Mouse (Mus musculus): ENCODE measurements around the gene Prkaa1. TPM values are rescaled to one million over a fixed set of nuclear protein-coding genes. Genes with fewer than 3 reads are reported as not detected.

Prkaa1 gene
- polyA plus RNA-seq (2017; shearing (Covaris generic)), result 10 to 100 TPM; 28.2 to 37.4 TPM

DNA sequence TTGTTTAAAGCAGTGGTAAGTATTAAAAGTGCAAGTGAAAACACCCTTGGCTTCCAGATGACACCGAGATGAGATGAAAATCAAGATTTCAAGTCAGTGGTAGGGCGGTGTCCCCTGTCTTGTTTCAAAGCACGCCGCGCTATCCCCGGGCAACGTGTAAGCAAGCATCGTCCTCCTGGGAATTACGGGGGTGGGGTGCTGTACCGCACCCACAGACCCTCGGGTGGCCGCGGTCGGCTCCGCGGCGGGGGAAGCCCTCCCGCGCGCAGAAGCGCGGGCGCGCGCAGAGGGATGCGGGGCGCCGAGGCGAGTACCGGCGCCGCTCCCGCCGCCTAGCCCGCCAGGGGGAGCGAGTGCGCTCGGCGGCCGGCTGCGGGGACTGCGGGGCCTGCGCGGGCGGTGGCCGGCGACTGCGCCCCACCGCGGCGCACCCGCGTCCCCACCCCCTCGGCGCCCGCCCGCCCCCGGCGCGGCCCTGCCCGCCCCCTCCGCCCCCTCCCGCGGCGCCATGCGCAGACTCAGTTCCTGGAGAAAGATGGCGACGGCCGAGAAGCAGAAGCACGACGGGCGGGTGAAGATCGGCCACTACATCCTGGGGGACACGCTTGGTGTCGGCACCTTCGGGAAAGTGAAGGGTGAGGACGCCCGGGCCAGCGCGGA is at the start of gene Prkaa1:
Gene Prkaa1 (plus strand): TSS at position 501 of the 660 bp plus-strand sequence.

DNA sequence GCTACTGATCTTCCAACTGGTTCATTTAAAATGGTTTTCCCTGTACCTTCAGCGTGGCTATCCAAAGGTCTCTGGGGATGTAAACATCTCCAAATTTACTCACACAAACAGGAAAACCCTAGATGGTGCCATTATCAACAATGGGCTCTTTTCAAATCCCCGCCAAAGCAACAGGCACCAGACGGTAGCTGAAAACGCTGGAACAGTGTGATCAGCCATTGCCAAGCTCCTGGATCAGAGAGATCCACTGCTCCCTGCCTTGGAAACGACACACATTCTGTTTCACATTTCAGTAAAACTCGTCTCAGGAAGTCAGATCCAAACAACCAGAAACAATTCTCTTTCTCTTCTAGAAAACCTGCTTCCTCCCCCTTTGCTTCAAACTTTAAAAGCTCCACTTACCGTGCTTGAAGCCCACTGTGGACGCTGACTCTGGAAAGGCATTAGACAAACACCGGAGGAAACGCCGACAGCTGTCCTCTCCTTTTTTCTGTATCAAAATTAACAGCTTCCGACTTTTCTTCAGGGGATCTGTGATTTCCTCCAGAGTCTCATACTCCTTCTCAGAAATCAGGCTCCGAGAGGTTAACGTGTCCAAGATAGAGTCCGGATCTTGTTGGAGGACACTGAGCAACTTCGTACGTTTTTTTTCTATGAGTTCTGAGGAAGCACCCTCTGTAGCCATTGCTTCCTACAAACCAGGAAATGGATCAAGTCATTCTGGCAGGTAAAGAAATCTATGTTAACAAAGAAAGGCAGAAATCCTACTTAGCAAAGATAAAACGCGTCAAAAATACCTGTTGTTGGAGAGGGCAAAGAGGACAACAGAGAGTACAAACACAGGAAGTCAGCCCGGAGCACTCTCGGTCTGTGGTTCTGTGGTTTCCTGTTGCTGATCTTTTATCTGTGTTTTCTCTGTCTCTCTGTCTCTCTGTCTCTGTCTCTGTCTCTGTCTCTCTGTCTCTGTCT is 35.7 kb upstream of the Prkaa1 start, which contains the start of gene Card6:
Gene Card6 (minus strand): TSS at position 854 of the 969 bp plus-strand sequence.

DNA sequence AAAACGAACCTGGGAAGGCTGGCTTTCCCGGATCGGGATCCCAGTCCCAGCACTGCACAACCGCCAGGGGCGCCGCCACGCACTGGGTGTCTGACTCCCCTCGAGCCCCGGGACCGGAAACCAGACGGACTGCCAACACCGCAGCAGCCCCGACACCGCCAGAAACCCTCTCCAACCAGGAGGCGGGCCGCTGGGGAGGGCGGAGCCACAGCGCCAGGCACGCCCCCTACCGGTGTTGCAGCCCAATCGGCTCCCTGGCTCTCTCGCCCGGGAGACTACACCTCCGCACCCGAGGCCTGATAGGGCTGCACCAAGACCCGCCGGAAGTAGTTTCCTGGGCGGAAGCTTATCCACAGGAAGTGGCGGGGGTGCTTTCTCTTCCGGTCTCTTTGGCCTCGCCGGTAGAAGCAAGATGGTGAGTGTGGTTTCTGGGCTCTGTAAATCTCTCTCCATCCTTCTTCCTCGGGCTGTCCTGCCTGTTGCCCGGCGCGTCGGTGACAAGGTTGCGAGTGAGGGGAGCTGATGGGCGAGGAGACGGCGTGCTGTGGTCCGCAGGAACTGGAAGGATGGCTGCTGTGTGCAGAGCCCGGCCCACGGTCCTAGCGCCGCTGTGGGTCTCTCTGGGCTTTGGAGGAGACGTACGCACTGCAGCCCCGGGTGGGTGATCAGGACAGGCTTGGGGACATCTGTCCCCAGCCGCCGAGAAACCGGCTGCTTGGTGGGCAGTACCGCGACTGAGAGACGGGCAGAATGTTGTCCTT is 27.2 kb upstream of the Prkaa1 start, which contains the start of gene Rpl37:
Gene Rpl37 (plus strand): TSS at position 376 of the 761 bp plus-strand sequence.

DNA sequence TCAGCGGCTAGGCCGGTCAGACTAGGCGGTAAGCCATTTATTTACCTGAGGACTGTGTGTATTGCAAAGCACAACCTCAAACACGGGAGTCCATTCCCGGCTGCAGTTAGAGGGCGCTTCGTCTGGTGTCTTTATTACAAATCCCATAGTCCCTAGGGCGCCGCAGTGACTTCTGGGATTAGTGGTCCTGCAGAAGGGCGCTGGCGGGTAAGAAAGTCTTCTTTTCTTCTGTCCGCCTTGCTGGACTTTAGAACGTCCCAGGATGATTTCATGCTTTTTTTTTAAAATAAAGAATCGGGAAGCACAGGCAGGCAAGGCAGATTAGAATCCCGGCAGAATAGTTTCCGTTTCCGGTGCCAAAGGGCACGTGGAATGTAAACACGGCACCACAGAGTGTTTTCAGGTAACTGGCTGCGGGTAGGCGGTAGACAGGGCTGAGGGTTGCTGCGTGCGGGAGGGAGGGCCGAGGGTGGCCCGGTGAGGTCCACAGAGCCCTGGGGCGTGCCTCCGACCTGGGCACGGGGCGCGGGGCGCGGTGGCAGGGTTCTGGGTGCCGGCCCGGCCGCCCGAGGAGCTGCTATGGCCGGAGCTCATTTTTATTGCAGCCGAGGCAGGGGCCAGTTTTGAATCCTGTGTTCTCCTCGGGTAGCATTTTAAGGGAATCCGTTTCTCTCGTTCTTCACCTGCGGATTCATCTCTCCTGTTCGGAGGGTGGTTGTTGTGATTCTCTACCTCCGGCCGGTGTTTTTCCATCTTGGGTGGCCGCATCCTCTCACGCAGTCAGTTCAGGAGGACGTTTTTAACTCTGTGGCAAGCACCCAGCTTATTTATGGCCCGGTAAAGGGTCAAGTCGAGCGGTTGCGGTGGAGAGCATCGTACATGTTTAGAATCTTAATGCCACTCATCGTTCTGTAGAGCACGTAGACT is 42.0 kb downstream of the Prkaa1 start, which contains the start of gene Ttc33:
Gene Ttc33 (plus strand): TSS at position 160 of the 927 bp plus-strand sequence.

Other genes starting within 250 kb of the Prkaa1 start
- gene Mroh2b, start 245.1 kb upstream of the Prkaa1 start, polyA plus RNA-seq (2017; shearing (Covaris generic)), result under 1 TPM; 0.04 to 0.28 TPM
- gene C7, start 80.1 kb upstream of the Prkaa1 start, polyA plus RNA-seq (2017; shearing (Covaris generic)), result not detected
- 10 to 100 TPM; 47.0 to 50.7 TPM for gene Card6, start 35.3 kb upstream of the Prkaa1 start, polyA plus RNA-seq (2017; shearing (Covaris generic))
- 100 to 1,000 TPM; 769 to 799 TPM for gene Rpl37, start 27.2 kb upstream of the Prkaa1 start, polyA plus RNA-seq (2017; shearing (Covaris generic))
- gene Ttc33, start 41.7 kb downstream of the Prkaa1 start, polyA plus RNA-seq (2017; shearing (Covaris generic)), result 10 to 100 TPM; 36.8 to 50.3 TPM
- gene Ptger4, start 100.3 kb downstream of the Prkaa1 start, polyA plus RNA-seq (2017; shearing (Covaris generic)), result 100 to 1,000 TPM; 111 to 141 TPM

Measured in inflammation-experienced regulatory T-cells (primary cell).